8 mouse cellular contexts compared by ENCODE assay signal in genomic region chr17:56764474-56765354, GRCm38 (mm10). TPM values are rescaled to one million over a fixed set of nuclear protein-coding genes. Genes with fewer than 3 reads are reported as not detected.
A peak's percentile ranks its signal among the peaks of the same experiment; 100 is the strongest.
DNase-seq lines count a peak whose midpoint lies in the region; ATAC-seq lines count a peak whose summit lies in the region.

TSS of gene Dus3l (plus strand) at chr17:56764757.

- H3K9me3 ChIP-seq in hindbrain, embryonic 11.5 days (ENCODE audit: control insufficient read depth, low read length) = no peaks in the 10 kb centered on the region

- H3K4me3 ChIP-seq in hindbrain, embryonic 11.5 days (ENCODE audit: low read depth, low read length) = peak within 1 kb of the TSS; percentile 78

- H3K4me2 ChIP-seq in hindbrain, embryonic 11.5 days (replicated peaks; ENCODE audit: low read depth, low read length) = peak within 1 kb of the TSS; percentile 47

- DNase-seq in MN1 (ENCODE audit: low spot score) = peak; percentile 95
- peak; percentile 95 for DNase-seq in cerebellum, adult 9-11 months
- DNase-seq in frontal cortex, adult 2 months (ENCODE audit: extremely low spot score in 1 of 2, low spot score in 1 of 2) = peak; percentile 86 to 90
- peak; percentile 89 for DNase-seq in hindbrain, embryonic 11.5 days (ENCODE audit: low spot score)
- peak; percentile 93 to 97 for DNase-seq in layer of hippocampus, postnatal 14 days (ENCODE audit: low spot score in 2 of 2)
- peak; percentile 84 for DNase-seq in lung, postnatal 14 days
- peak; percentile 77 for DNase-seq in retina, adult 2 months (ENCODE audit: low read depth, low spot score)
- peak; percentile 89 to 90 for DNase-seq in thymus, postnatal 36 days

- 2% methylated on average over 52 of the region's 58 CpGs for WGBS in hindbrain, embryonic 11.5 days

- H3K9ac ChIP-seq in hindbrain, embryonic 11.5 days (ENCODE audit: low read depth, low read length) = peak within 1 kb of the TSS; percentile 78

- H3K27ac ChIP-seq in hindbrain, embryonic 11.5 days (ENCODE audit: low read depth, low read length) = peak within 1 kb of the TSS; percentile 91

- H3K36me3 ChIP-seq in hindbrain, embryonic 11.5 days (ENCODE audit: control insufficient read depth, insufficient read depth, low read length) = peaks cover 5% of the 10 kb centered on the region; the same call in 1 of the 2 replicates

- peak; percentile 79 for ATAC-seq in hindbrain, embryonic 11.5 days (ENCODE audit: low FRiP score)

- H3K27me3 ChIP-seq in hindbrain, embryonic 11.5 days (ENCODE audit: control insufficient read depth, insufficient read depth, low read length) = no peaks in the 10 kb centered on the region; the same call in 1 of the 2 replicates

- peaks cover 2% of the 10 kb centered on the region; the same call in 1 of the 2 replicates for H3K4me1 ChIP-seq in hindbrain, embryonic 11.5 days (replicated peaks; ENCODE audit: control insufficient read depth, insufficient read depth, low read length)

RNA-seq across cellular contexts. Expression of gene Dus3l, which starts in this region (rescaled TPM):
- 145 and 149 TPM in 2 replicates for polyA plus RNA-seq in frontal cortex, adult 2 months (2012; rRNA removed)
- polyA plus RNA-seq in hindbrain, embryonic 11.5 days (2014; fragmentation: Nextera tagmentation; extraction: Ambion mirVana) = 30.3 and 35.4 TPM in 2 replicates
- 10 to 100 TPM; 60.9 to 66.3 TPM for total RNA-seq in layer of hippocampus, postnatal 14 days (2021)

Comparison
In these comparisons a context has a peak if more than half of its experiments do, and no peak if none do; other contexts are left out.
1. Peak in every context shown above with its lines: DNase-seq, ATAC-seq, H3K4me3 ChIP-seq and H3K27ac ChIP-seq.